In the genomic region with DNA sequence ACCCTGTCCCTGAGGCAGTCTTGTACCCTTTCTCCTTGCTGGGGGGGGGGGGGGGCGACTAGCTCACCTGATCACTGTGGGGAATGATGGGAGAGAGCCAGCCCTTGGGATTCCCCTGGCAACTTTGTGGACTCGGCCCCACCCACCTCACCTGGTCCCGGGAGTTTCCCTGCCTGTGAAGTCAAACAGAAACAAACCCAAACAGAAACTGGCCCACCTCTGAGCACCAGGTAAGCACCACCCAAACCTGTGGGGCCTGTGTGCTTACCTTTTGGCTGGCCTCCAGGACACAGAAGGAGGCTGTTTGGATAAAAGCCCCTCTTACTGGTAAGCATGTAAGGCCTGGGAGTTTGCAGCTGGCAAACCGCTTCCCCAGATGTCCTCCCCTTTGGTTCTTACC, we compare ENCODE assay signal across 28 mouse cellular contexts. TPM values are rescaled to one million over a fixed set of nuclear protein-coding genes. Genes with fewer than 3 reads are reported as not detected.
A peak's percentile ranks its signal among the peaks of the same experiment; 100 is the strongest.
DNase-seq lines count a peak whose midpoint lies in the region; ATAC-seq and TF ChIP-seq lines count a peak whose summit lies in the region.
"Had no signal": no experiment of that assay in that cellular context is flagged by ENCODE, and none has a peak within 500 bp of the region (broad histone marks: within the 10 kb centered on the region; RNA-seq: fewer than 3 reads in every experiment).

No protein-coding gene starts in this region.

- H3K4me3 ChIP-seq in intestine, embryonic 15.5 days (replicated peaks) = no peak overlapping the region
- H3K4me3 ChIP-seq in intestine, postnatal 0 days (ENCODE audit: low read depth, low read length) = no peak overlapping the region
- H3K4me3 ChIP-seq in lung, embryonic 14.5 days (ENCODE audit: low read depth, low read length) = no peak overlapping the region
- no peak overlapping the region for H3K4me3 ChIP-seq in lung, postnatal 0 days (ENCODE audit: low read depth, low read length)
- no peak overlapping the region for H3K4me3 ChIP-seq in stomach, embryonic 16.5 days (replicated peaks; ENCODE audit: low read length)
- H3K4me3 ChIP-seq: forebrain, embryonic 12.5 days; heart, adult 2 months; hindbrain, embryonic 15.5 days; left cerebral cortex, adult 2 months; liver, embryonic 12.5 days; midbrain, embryonic 12.5 days; neural tube, embryonic 13.5 days had no signal

- no peaks in the 10 kb centered on the region for H3K9me3 ChIP-seq in intestine, embryonic 15.5 days
- H3K9me3 ChIP-seq in intestine, postnatal 0 days (ENCODE audit: control insufficient read depth) = no peaks in the 10 kb centered on the region
- H3K9me3 ChIP-seq in lung, embryonic 14.5 days (ENCODE audit: low read depth, low read length) = no peaks in the 10 kb centered on the region
- no peaks in the 10 kb centered on the region for H3K9me3 ChIP-seq in lung, postnatal 0 days (ENCODE audit: low read length)
- H3K9me3 ChIP-seq in stomach, embryonic 16.5 days (replicated peaks; ENCODE audit: control insufficient read depth, low read length) = no peaks in the 10 kb centered on the region
- H3K9me3 ChIP-seq: forebrain, embryonic 12.5 days; G1E; hindbrain, embryonic 15.5 days; liver, embryonic 12.5 days; midbrain, embryonic 12.5 days; neural tube, embryonic 13.5 days had no signal

- no peak overlapping the region for H3K9ac ChIP-seq in intestine, embryonic 15.5 days
- H3K9ac ChIP-seq in intestine, postnatal 0 days (ENCODE audit: low read depth, low read length) = no peak overlapping the region
- no peak overlapping the region for H3K9ac ChIP-seq in lung, embryonic 14.5 days
- H3K9ac ChIP-seq in lung, postnatal 0 days (replicated peaks; ENCODE audit: low read depth) = no peak overlapping the region
- no peak overlapping the region for H3K9ac ChIP-seq in stomach, embryonic 16.5 days (ENCODE audit: low read length)
- H3K9ac ChIP-seq: forebrain, embryonic 12.5 days; hindbrain, embryonic 15.5 days; liver, embryonic 12.5 days; midbrain, embryonic 12.5 days; neural tube, embryonic 13.5 days had no signal

- H3K4me2 ChIP-seq in intestine, embryonic 15.5 days (replicated peaks) = no peak overlapping the region
- no peak overlapping the region for H3K4me2 ChIP-seq in intestine, postnatal 0 days (replicated peaks; ENCODE audit: low read depth)
- no peak overlapping the region for H3K4me2 ChIP-seq in lung, embryonic 14.5 days
- no peak overlapping the region for H3K4me2 ChIP-seq in lung, postnatal 0 days (replicated peaks; ENCODE audit: low read depth, low read length)
- no peak overlapping the region for H3K4me2 ChIP-seq in stomach, embryonic 16.5 days (ENCODE audit: low read depth, low read length)
- H3K4me2 ChIP-seq: forebrain, embryonic 12.5 days; hindbrain, embryonic 15.5 days; liver, embryonic 12.5 days; midbrain, embryonic 12.5 days; neural tube, embryonic 13.5 days had no signal

- peaks cover 10% of the 10 kb centered on the region; the same call in 1 of the 2 replicates for H3K4me1 ChIP-seq in intestine, embryonic 15.5 days (replicated peaks)
- no peaks in the 10 kb centered on the region for H3K4me1 ChIP-seq in intestine, postnatal 0 days (replicated peaks; ENCODE audit: control insufficient read depth, insufficient read depth, low read length)
- peaks cover 2% of the 10 kb centered on the region; the same call in 1 of the 2 replicates for H3K4me1 ChIP-seq in lung, embryonic 14.5 days (ENCODE audit: insufficient read depth)
- H3K4me1 ChIP-seq in lung, postnatal 0 days (ENCODE audit: insufficient read depth, low read depth, low read length) = no peaks in the 10 kb centered on the region
- H3K4me1 ChIP-seq in stomach, embryonic 16.5 days (ENCODE audit: control insufficient read depth, insufficient read depth, low read length) = peaks cover 25% of the 10 kb centered on the region; the same call in 1 of the 2 replicates

- peak; percentile 59 for DNase-seq in lung, embryonic 14.5 days
- DNase-seq in lung, postnatal 14 days = no peak
- peak; percentile 54 for DNase-seq in lung, postnatal 0 days (ENCODE audit: low spot score)
- DNase-seq in cerebellum, adult 9-10 months = no peak
- no peak for DNase-seq in left cerebral cortex, adult 8-10 months (ENCODE audit: low spot score in 2 of 2)
- DNase-seq: adrenal gland, postnatal 14 days; cerebellum, adult 11 months; cerebellum, postnatal 14 days; gastrocnemius, postnatal 14 days; heart, adult 2 months; heart, postnatal 36 days; thymus, adult 18-20 months had no signal

- H3K27ac ChIP-seq in intestine, embryonic 15.5 days = no peak overlapping the region
- H3K27ac ChIP-seq in intestine, postnatal 0 days (ENCODE audit: low read depth, low read length) = no peak overlapping the region
- H3K27ac ChIP-seq in lung, embryonic 14.5 days (ENCODE audit: low read depth) = no peak overlapping the region
- H3K27ac ChIP-seq in lung, postnatal 0 days (ENCODE audit: low read length) = no peak overlapping the region
- H3K27ac ChIP-seq in stomach, embryonic 16.5 days (ENCODE audit: low read length) = peak overlapping the region; percentile 33; the same call in 1 of the 2 replicates
- H3K27ac ChIP-seq: forebrain, embryonic 12.5 days; heart, adult 2 months; hindbrain, embryonic 15.5 days; left cerebral cortex, adult 2 months; liver, embryonic 12.5 days; midbrain, embryonic 12.5 days; neural tube, embryonic 13.5 days had no signal

- 54% methylated on average over 4 of the region's 4 CpGs for WGBS in intestine, embryonic 15.5 days
- 36% methylated on average over 4 of the region's 4 CpGs for WGBS in intestine, postnatal 0 days
- 42% methylated on average over 4 of the region's 4 CpGs for WGBS in lung, embryonic 14.5 days
- 41% methylated on average over 3 of the region's 4 CpGs for WGBS in lung, postnatal 0 days
- 42% methylated on average over 4 of the region's 4 CpGs for WGBS in stomach, embryonic 16.5 days

- ATAC-seq in intestine, embryonic 15.5 days = peak; percentile 41; the same call in 1 of the 2 replicates
- ATAC-seq in intestine, postnatal 0 days = no peak
- peak; percentile 50; the same call in 1 of the 2 replicates for ATAC-seq in lung, embryonic 14.5 days (ENCODE audit: insufficient read depth)
- ATAC-seq in lung, postnatal 0 days = peak; percentile 60
- ATAC-seq in stomach, embryonic 16.5 days (ENCODE audit: insufficient read depth, low FRiP score) = peak; percentile 63; the same call in 1 of the 2 replicates
- ATAC-seq: activated CD4-positive, CD25-positive, alpha-beta regulatory T cell, adult 4 months; liver, embryonic 12.5 days had no signal

- no peaks in the 10 kb centered on the region for H3K36me3 ChIP-seq in intestine, embryonic 15.5 days
- no peaks in the 10 kb centered on the region for H3K36me3 ChIP-seq in intestine, postnatal 0 days (ENCODE audit: control insufficient read depth, insufficient read depth)
- H3K36me3 ChIP-seq in lung, embryonic 14.5 days (ENCODE audit: insufficient read depth) = no peaks in the 10 kb centered on the region
- H3K36me3 ChIP-seq in lung, postnatal 0 days (ENCODE audit: insufficient read depth, low read length) = no peaks in the 10 kb centered on the region
- no peaks in the 10 kb centered on the region for H3K36me3 ChIP-seq in stomach, embryonic 16.5 days (ENCODE audit: control insufficient read depth, insufficient read depth, low read length)
- H3K36me3 ChIP-seq: forebrain, embryonic 12.5 days; G1E; hindbrain, embryonic 15.5 days; liver, embryonic 12.5 days; midbrain, embryonic 12.5 days; neural tube, embryonic 13.5 days had no signal

- TF ChIP-seq EP300 in lung, postnatal 0 days (IDR thresholded peaks at IDR 0.05) = no peak

- H3K27me3 ChIP-seq in intestine, embryonic 15.5 days (replicated peaks) = no peaks in the 10 kb centered on the region
- no peaks in the 10 kb centered on the region for H3K27me3 ChIP-seq in intestine, postnatal 0 days (replicated peaks; ENCODE audit: control insufficient read depth, insufficient read depth, low read length)
- H3K27me3 ChIP-seq in lung, embryonic 14.5 days (ENCODE audit: insufficient read depth, low read length) = no peaks in the 10 kb centered on the region
- H3K27me3 ChIP-seq in lung, postnatal 0 days (replicated peaks; ENCODE audit: insufficient read depth, low read length) = no peaks in the 10 kb centered on the region
- no peaks in the 10 kb centered on the region for H3K27me3 ChIP-seq in stomach, embryonic 16.5 days (ENCODE audit: control insufficient read depth, insufficient read depth, low read length)
- H3K27me3 ChIP-seq: hindbrain, embryonic 15.5 days; midbrain, embryonic 12.5 days; neural tube, embryonic 13.5 days had no signal

- no peak for TF ChIP-seq CTCF in intestine, postnatal 0 days (IDR thresholded peaks at IDR 0.05; ENCODE audit: low read depth)
- no peak for TF ChIP-seq CTCF in lung, embryonic 14.5 days (IDR thresholded peaks at IDR 0.05; ENCODE audit: low read depth)
- no peak for TF ChIP-seq CTCF in lung, postnatal 0 days (IDR thresholded peaks at IDR 0.05)

RNA-seq across cellular contexts. Expression of gene Cdcp2, which starts 22.4 kb away (rescaled TPM):
- not detected in 2 replicates for polyA plus RNA-seq in intestine, embryonic 15.5 days (2015; fragmentation: Nextera tagmentation; extraction: Ambion mirVana)
- not detected in 2 replicates for polyA plus RNA-seq in intestine, postnatal 0 days (2015; fragmentation: Nextera tagmentation; extraction: Ambion mirVana)
- polyA plus RNA-seq in lung, embryonic 14.5 days (2014; fragmentation: Nextera tagmentation; extraction: Ambion mirVana) = not detected in 2 replicates
- 0.08 and 0.14 TPM in 2 replicates for polyA plus RNA-seq in lung, postnatal 0 days (2015; fragmentation: Nextera tagmentation; extraction: Ambion mirVana)
- polyA plus RNA-seq in stomach, embryonic 16.5 days (2015; fragmentation: Nextera tagmentation; extraction: Ambion mirVana) = not detected in 2 replicates
- total RNA-seq in left cerebral cortex, adult 8-10 months (2022) = not detected
- total RNA-seq: adrenal gland, postnatal 14 days; gastrocnemius, postnatal 14 days; heart, adult 2 months; heart, postnatal 36 days; layer of hippocampus, adult 8-10 months; left cerebral cortex, adult 2 months had no signal
- polyA plus RNA-seq: activated CD4-positive, CD25-positive, alpha-beta regulatory T cell, adult 4 months; forebrain, embryonic 12.5 days; frontal cortex, adult 2 months; G1E; heart, adult 2 months; heart, embryonic 14.5 days; limb, embryonic 11.5 days; liver, embryonic 12.5 days; neural tube, embryonic 13.5 days; small intestine, adult 2 months had no signal

RNA-seq across cellular contexts. Expression of gene Cyb5rl, which starts 52.3 kb away (rescaled TPM):
- polyA plus RNA-seq in intestine, embryonic 15.5 days (2015; fragmentation: Nextera tagmentation; extraction: Ambion mirVana) = 6.1 and 6.6 TPM in 2 replicates
- polyA plus RNA-seq in intestine, postnatal 0 days (2015; fragmentation: Nextera tagmentation; extraction: Ambion mirVana) = 3.6 and 4.0 TPM in 2 replicates
- polyA plus RNA-seq in lung, embryonic 14.5 days (2014; fragmentation: Nextera tagmentation; extraction: Ambion mirVana) = 5.3 and 6.7 TPM in 2 replicates
- polyA plus RNA-seq in lung, postnatal 0 days (2015; fragmentation: Nextera tagmentation; extraction: Ambion mirVana) = 4.9 and 5.4 TPM in 2 replicates
- 7.5 and 9.3 TPM in 2 replicates for polyA plus RNA-seq in stomach, embryonic 16.5 days (2015; fragmentation: Nextera tagmentation; extraction: Ambion mirVana)
- 1 to 10 TPM; 5.8 to 9.8 (median 7.2) TPM for total RNA-seq in left cerebral cortex, adult 8-10 months (2022)

RNA-seq across cellular contexts. Expression of gene Mrpl37, which starts 52.4 kb away (rescaled TPM):
- 103 and 115 TPM in 2 replicates for polyA plus RNA-seq in intestine, embryonic 15.5 days (2015; fragmentation: Nextera tagmentation; extraction: Ambion mirVana)
- 51.4 and 52.8 TPM in 2 replicates for polyA plus RNA-seq in intestine, postnatal 0 days (2015; fragmentation: Nextera tagmentation; extraction: Ambion mirVana)
- 106 and 115 TPM in 2 replicates for polyA plus RNA-seq in lung, embryonic 14.5 days (2014; fragmentation: Nextera tagmentation; extraction: Ambion mirVana)
- 48.4 and 53.4 TPM in 2 replicates for polyA plus RNA-seq in lung, postnatal 0 days (2015; fragmentation: Nextera tagmentation; extraction: Ambion mirVana)
- 88.2 and 91.8 TPM in 2 replicates for polyA plus RNA-seq in stomach, embryonic 16.5 days (2015; fragmentation: Nextera tagmentation; extraction: Ambion mirVana)
- 10 to 100 TPM; 53.4 to 58.6 (median 58.2) TPM for total RNA-seq in left cerebral cortex, adult 8-10 months (2022)

RNA-seq across cellular contexts. Expression of gene Tmem59, which starts 59.1 kb away (rescaled TPM):
- 394 and 425 TPM in 2 replicates for polyA plus RNA-seq in intestine, embryonic 15.5 days (2015; fragmentation: Nextera tagmentation; extraction: Ambion mirVana)
- polyA plus RNA-seq in intestine, postnatal 0 days (2015; fragmentation: Nextera tagmentation; extraction: Ambion mirVana) = 560 and 584 TPM in 2 replicates
- 321 and 337 TPM in 2 replicates for polyA plus RNA-seq in lung, embryonic 14.5 days (2014; fragmentation: Nextera tagmentation; extraction: Ambion mirVana)
- 790 and 798 TPM in 2 replicates for polyA plus RNA-seq in lung, postnatal 0 days (2015; fragmentation: Nextera tagmentation; extraction: Ambion mirVana)
- polyA plus RNA-seq in stomach, embryonic 16.5 days (2015; fragmentation: Nextera tagmentation; extraction: Ambion mirVana) = 442 and 466 TPM in 2 replicates
- 100 to 1,000 TPM; 208 to 241 (median 220) TPM for total RNA-seq in left cerebral cortex, adult 8-10 months (2022)

RNA-seq across cellular contexts. Expression of gene Tceanc2, which starts 59.9 kb away (rescaled TPM):
- 21.8 and 35.1 TPM in 2 replicates for polyA plus RNA-seq in intestine, embryonic 15.5 days (2015; fragmentation: Nextera tagmentation; extraction: Ambion mirVana)
- polyA plus RNA-seq in intestine, postnatal 0 days (2015; fragmentation: Nextera tagmentation; extraction: Ambion mirVana) = 16.6 and 17.7 TPM in 2 replicates
- 17.1 and 28.3 TPM in 2 replicates for polyA plus RNA-seq in lung, embryonic 14.5 days (2014; fragmentation: Nextera tagmentation; extraction: Ambion mirVana)
- polyA plus RNA-seq in lung, postnatal 0 days (2015; fragmentation: Nextera tagmentation; extraction: Ambion mirVana) = 20.7 and 22.0 TPM in 2 replicates
- polyA plus RNA-seq in stomach, embryonic 16.5 days (2015; fragmentation: Nextera tagmentation; extraction: Ambion mirVana) = 17.9 and 25.2 TPM in 2 replicates
- total RNA-seq in left cerebral cortex, adult 8-10 months (2022) = 10 to 100 TPM; 14.5 to 18.5 (median 15.6) TPM

Comparison
In these comparisons a context has a peak if more than half of its experiments do, and no peak if none do; other contexts are left out.
1. DNase-seq: peak in lung, embryonic 14.5 days (single experiment) and lung, postnatal 0 days (single experiment); none in lung, postnatal 14 days (single experiment), cerebellum, adult 9-10 months (single experiment) and left cerebral cortex, adult 8-10 months (0 of 2).